Mouse (Mus musculus) cerebellum, adult 2 months (tissue): ENCODE results near the gene Gstt4.

ENCODE experiments used
- CTCF ChIP-seq: fragments of 200-500 bp; IDR thresholded peaks from 2 replicates; pipeline ENCODE4 v1.5.1; 2011; ENCODE audit warnings: low read depth, mild to moderate bottlenecking, control low read depth, low read length, moderate library complexity, borderline replicate concordance; ENCODE audit not compliant: insufficient read depth
- POLR2A ChIP-seq: fragments of 200-500 bp; IDR thresholded peaks from 2 replicates; pipeline ENCODE4 v1.6.1; 2011; ENCODE audit warnings: low read length, control low read depth, borderline replicate concordance; ENCODE audit not compliant: insufficient read depth

DNA sequence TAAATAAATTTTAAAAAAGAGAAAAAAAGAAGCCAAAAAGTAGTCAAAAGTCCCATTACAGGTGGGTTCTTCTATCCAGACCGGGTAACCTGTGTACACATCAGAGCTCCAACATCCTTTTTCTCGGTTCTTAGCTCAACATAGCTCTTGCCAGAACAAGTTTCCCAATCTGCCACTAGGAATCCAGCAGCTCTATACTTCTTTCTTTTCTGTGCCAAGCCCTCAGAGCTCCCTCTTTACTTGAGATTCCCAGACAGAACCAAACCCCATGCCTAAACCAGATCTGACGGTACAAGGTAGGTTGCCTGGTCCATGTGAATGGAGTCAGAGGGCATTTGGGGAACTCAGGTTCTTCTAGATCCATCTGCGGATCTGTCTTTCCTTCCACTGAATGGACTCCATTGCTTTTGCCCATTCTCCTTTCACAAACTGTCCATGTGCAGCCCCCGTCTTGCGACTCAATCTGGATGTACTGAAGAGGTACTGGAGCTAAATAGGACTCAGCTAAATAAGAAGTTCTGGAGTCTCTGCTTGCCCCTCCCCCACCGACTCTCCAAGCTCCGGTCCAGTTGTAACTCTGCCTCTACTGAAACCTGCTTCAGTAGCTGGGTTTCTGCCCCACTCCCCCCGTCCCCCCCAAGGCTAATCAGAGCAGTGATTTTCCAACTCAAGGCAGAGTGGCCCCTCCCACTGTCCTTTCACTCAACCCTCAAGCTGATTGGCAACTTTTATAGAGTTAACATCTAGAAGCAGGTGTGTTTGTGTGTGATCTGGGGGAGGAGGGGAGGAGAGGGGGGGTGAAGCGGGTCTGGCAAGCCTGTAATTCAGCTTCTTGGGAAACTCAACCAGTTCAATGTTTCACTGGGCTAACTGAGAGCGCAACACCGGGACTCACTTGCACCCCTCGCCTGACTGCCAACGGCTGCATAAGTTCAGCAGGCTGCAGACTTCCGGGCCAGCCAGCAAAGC lies 42.9 kb downstream of the Gstt4 start:
- TF ChIP-seq CTCF (no peak), POLR2A (no peak)
